Mouse (Mus musculus) cerebellum, adult 11 months (tissue): ENCODE measurements at regions not wholly inside any gene's neighbourhood (a gene's known extent, or its start where the extent isn't known, plus 50 kb on each side); places are given as distances from the start of the nearest gene placed in this dataset.
A peak's percentile ranks its signal among the peaks of the same experiment; 100 is the strongest.

Experiments used
- DNase-seq: peaks from one replicate; pipeline ENCODE4 v3.0.0; 2022

DNA sequence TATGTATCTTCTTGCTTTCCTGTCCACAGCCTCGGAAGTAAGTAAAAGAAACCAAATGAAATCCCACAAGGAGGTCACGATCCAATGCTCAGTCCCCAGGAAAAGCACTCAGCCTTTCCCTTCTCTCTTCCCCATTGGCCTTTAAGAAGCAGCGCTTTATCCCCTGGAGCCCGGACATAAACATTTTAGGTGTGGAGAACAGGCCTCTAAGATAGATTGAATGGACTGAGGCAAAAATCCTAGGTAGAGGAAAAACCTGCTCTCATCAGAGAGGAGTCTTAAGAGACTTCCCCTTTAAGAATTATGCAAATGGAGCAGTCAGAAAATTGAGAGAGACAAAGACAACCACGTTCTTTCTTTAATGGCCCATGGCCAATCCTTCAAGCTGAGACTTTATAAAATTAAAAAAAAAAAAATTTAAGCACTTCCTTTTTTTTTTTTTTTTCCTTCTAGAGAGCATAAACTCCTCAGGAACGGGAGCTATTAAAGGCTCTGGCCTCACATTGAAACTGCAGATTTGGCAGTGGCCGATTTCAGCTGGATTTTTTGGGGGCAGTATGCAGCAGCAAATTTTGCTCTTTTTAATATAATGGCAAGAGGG lies 1020.5 kb downstream of the 9330182O14Rik start:
- no peak for DNase-seq

DNA sequence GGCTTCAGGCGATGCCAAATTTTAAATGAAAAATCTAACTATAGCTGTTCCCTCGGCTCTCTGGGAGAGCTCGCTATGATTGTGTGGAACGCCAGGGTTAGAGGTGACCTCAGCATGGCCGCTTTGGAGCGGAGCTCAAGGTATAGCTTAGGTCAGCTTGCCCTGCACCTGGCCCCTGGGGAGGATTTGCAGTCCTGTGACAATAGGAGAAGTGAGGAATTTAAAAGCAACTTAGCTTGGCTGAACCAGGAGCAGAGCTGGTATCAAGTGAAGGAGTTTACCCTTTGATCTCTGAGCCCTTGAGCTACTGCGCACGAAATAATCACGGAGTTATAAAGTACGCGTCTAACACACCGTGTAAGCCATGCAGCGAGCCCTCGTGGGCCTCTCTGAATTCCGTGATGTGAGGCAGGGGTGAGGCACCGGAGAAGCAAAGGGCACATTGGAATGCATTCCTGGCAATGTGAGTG lies 1021.0 kb downstream of the 9330182O14Rik start:
- no peak for DNase-seq

DNA sequence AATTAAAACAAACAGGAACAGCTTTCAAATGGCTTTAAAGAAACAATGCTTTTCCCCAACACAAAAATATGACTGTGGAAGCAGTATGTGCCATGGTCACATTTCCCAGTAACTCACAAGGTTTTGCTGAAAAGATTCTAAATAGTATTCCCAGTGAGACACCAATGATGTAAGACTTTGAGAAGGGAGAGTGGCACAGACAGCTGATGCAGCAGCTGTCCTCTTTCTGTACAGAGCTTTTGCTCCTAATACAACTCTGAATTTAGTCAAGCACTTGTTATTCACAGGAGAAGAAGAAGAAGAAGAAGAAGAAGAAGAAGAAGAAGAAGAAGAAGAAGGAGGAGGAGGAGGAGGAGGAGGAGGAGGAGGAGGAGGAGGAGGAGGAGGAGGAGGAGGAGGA lies 1023.6 kb downstream of the 9330182O14Rik start:
- DNase-seq = no peak

DNA sequence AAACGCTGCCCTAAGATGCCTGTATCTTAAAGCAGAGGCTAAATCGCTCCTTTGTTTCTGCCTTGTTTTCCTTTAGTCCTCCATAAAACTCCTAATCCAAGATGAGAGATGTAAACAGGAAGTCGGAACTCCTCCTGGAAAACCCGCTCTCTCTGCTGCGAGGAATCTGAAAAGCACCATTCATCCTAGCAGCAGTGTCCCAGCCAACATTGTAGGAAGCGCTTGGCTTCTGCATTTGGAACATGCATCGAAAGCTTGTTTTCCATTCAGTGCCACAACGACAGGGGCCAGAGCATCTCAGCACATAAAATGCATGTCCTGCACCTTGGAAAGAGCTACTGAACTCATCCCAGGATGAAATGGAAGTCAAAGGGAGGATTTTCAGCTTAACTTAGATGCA lies 1028.1 kb downstream of the 9330182O14Rik start:
- DNase-seq = no peak

DNA sequence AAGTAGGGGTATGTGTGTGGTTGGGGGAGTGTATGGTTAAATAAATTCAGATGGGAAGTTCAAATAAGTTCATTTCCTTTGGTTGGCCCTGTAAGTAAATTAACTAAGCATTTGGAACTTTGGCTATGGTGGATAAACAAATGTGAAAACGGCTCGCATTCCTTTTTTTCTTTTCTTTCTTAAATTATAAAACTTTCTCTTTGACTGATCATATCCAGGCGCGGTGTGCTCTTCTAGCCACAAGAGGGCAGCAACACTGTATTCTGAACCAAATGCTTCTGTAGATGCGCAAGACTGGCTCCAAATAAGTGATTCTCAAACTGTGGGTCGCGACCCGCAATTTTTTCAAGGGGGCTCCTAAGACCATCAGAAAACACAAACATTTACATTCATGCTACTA lies 1028.6 kb downstream of the 9330182O14Rik start:
- DNase-seq = peak; percentile 26

DNA sequence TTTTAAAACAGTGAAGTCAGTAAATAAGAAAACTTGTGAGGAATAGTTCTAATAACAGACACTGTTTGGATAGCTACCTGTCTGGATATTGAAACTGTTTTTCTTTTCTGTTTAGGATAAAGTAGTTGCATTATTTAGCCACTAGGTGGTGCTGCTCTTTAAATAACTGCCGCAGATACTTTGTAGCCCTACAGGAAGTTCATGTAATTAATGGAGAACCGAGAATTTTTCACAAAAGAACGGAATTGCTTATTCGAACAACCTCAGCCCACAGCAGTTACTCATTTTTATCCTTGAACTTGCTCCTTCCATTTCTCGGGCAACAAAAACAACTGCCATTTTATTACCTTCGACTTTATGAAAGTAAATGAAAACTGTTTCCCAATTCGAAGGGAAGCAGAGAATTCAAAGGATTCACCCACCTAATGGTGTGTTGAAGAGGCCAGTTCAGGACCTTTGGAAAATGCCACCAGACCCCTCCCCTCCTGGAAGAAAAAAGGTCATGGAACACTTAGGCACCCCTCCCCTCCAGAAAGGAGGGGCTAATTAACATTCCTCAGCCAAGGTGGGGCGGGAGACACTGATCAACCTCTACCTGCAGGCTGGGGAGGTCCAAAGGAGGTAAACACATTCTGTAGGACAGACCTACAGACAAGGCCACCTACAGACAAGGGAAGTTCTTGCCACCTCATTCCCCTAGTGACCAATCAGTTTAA lies 1029.6 kb downstream of the 9330182O14Rik start:
- DNase-seq = no peak

DNA sequence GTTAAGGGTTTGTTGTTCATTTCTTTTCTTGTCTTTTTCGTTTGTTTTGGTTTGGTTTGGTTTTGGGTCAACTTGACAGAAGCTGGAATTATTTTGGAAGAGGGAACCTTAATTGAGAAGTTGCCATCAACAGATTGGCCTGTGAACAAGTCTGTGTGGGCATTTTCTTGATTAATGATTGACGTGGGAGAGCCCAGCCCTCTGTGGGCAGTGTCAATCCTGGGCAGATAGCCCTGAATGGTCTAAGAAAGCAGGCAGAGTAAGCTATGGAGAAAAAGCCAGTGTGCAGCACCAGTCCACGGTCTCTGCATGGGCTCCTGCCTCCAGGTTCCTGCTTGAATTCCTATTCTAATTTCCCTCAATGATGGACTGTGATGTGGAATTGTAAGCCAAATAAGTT lies 1031.4 kb downstream of the 9330182O14Rik start:
- no peak for DNase-seq

DNA sequence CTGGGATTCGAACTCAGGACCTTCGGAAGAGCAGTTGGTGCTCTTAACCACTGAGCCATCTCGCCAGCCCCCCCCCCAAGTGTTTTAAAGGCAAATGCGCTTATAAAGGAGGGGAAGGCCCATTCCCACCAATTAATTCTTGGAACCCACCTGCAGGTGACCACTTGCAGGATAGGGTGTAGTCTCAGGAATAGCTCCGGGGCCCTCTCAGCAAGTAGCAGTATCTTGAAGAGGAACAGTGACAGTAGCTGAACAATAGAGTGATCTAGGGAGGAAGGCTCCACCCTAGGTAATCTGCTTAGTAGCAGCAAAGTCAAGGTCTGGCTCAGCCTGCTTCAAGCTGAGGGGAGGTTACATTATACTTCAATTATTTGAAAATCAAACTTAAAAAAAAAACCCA lies 1056.6 kb downstream of the 9330182O14Rik start:
- DNase-seq = no peak

DNA sequence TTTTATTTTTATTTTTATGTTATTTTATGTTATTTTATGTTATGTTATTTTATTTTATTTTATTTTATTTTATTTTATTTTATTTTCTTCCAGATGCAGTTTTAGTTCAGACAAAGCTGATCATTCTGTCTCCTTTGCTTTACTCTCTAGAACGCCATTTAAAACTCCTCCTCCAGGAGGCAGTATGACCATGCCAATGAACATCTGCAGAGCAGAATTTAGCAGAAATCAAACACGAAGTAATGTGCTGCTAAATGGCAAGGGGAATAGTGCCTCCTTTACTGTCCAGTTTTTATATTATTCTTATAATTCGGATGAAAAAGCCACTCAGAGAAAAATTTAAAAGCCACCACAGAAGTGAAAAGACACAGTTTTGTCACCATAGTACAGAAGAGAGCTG lies 1059.1 kb downstream of the 9330182O14Rik start:
- DNase-seq = peak; percentile 56

DNA sequence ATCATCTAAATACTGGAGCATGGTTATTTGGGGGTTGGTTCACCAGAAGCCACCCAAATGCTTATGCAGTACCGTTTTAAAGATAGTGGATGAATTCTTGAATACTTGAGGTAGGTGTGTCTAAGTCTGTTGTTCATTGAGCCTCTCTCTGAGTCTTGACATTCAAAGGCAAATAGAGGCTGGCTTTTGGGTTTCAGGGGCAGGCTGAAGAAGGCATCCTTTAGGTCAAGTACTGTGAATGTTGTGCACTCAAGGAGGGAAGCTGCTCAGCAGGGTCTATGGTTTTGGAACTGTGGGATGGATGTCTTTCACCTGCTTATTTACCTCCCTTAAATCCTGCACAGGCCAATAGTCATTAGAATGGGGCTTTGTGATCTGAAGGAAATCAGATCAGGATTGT lies 1089.6 kb downstream of the 9330182O14Rik start:
- DNase-seq = no peak

DNA sequence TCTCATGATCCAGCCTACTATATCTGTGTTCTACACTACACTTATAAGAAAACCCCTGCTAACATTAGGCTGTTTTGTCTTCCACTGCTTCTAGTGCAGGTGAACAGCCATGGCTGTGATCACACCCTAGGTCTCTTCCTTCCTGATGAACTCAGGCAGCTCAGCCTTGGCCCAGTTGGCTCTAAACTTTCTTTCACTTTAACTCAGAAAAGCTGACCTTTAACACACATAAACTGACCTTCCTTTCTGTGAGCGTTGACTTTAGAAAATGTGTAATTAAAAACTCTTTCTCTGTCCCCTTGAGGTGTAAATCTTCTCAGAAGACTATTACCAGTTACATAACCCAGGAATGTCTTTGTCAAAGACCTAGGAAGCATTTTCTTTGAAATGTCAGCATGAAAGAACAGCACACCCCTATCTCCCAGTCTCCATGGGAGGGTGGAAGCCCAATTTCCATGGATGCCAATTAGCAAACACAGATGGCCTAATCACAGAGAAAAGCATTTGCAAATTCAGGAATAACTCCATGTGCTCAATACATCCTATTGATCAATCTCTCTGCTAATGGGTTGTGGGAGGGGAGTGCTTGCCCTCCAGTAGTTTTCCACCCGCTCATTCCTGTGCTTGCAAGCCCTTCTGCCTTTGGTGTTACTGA lies 1098.4 kb downstream of the 9330182O14Rik start:
- DNase-seq = no peak
